Mouse (Mus musculus) MEL (cell line): ENCODE data around the gene Smap2.

ENCODE experiments used
- CTCF ChIP-seq, 3 experiments: IDR thresholded peaks in 2 of 3; conservative IDR thresholded peaks in 1 of 3; 2 replicates each; pipeline ENCODE4 v1.5.1; 2011 to 2012; ENCODE audit warnings: low read length in 3 of 3, low read depth in 2 of 3, mild to moderate bottlenecking in 2 of 3, improper control_type of control experiment in 1 of 3, inconsistent platforms in 1 of 3, mixed read lengths in 1 of 3, moderate library complexity in 1 of 3; ENCODE audit not compliant: control insufficient read depth in 1 of 3, insufficient read depth in 1 of 3, poor library complexity in 1 of 3, severe bottlenecking in 1 of 3
- ETS1 ChIP-seq: IDR thresholded peaks from 2 replicates; pipeline ENCODE4 v1.6.1; 2012; ENCODE audit warnings: low read depth, mild to moderate bottlenecking, inconsistent platforms, low read length, improper control_type of control experiment, moderate library complexity
- GATA1 ChIP-seq: IDR thresholded peaks from 2 replicates; pipeline ENCODE4 v1.6.1; 2011; ENCODE audit warnings: low read depth, low read length, improper control_type of control experiment
- MAX ChIP-seq: IDR thresholded peaks from 2 replicates; pipeline ENCODE4 v1.6.1; 2011; ENCODE audit warnings: low read length, improper control_type of control experiment
- NELFE ChIP-seq: IDR thresholded peaks from 2 replicates; pipeline ENCODE4 v1.6.1; 2011; ENCODE audit warnings: low read depth, low read length, improper control_type of control experiment
- POLR2A ChIP-seq, 2 experiments: IDR thresholded peaks; 2 replicates each; pipeline ENCODE4 v1.6.1; 2011 to 2012; ENCODE audit warnings: low read length in 2 of 2, mild to moderate bottlenecking in 2 of 2, control low read depth in 1 of 2, improper control_type of control experiment in 1 of 2, low read depth in 1 of 2, moderate library complexity in 1 of 2; ENCODE audit not compliant: control insufficient read depth in 1 of 2, insufficient read depth in 1 of 2, poor library complexity in 1 of 2
- RCOR1 ChIP-seq: IDR thresholded peaks from 2 replicates; pipeline ENCODE4 v1.6.1; 2012; ENCODE audit warnings: low read depth, mild to moderate bottlenecking, inconsistent platforms, low read length, improper control_type of control experiment
- TAL1 ChIP-seq: IDR thresholded peaks from 2 replicates; pipeline ENCODE4 v1.6.1; 2012; ENCODE audit warnings: mild to moderate bottlenecking, inconsistent platforms, low read length, moderate library complexity, mixed read lengths
- UBTF ChIP-seq: IDR thresholded peaks from 2 replicates; pipeline ENCODE4 v1.6.1; 2012; ENCODE audit warnings: low read depth, mild to moderate bottlenecking, inconsistent platforms, low read length, improper control_type of control experiment, moderate library complexity, borderline replicate concordance; ENCODE audit not compliant: insufficient read depth
- ZNF384 ChIP-seq: IDR thresholded peaks from 2 replicates; pipeline ENCODE4 v1.6.1; 2012; ENCODE audit warnings: low read depth, mild to moderate bottlenecking, inconsistent platforms, low read length, improper control_type of control experiment

DNA sequence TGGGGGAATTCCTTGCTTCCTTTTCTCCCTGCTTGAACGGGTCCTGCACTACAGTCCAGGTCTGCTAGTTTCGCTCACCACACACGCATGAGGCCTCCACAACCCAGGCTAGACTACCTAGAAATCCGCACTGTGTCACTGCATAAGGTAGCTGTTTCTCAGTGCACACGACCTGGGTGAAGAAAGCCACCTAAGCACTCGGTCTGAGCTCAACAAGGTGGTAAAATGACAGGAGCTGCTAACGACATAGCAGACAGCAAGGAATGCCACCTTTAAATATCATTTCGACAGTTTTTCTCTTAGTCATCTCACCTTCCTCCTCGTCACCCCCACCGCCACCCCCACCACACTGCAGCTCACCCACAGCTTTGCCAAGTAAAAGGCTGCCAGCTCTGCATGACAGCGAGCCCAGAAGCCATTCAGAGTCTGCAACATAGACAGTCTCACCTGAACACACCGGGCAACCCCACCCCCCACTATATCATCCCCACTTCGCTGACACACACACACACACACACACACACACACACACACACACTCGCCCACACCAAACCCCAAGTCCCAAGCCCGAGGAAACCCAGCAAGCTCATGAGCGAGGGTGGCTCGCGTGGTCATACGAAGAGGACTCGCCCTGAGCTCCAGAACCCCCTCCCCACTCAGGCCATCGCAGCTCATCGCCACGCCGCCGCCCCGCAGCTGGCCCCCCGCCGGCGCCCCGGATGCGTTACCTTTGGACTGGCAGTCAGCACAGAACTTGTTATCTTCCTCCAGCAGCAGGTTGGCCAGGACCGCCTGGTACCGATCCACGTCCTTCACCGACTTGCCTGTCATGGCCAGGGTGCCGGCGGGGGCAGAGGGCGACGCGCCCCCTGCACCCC lies 787 bp downstream of the Smap2 start:
- 0 out of 2 replicates have a peak, but pooled peaks have one; percentile 9 for TF ChIP-seq UBTF
- TF ChIP-seq ZNF384, result no peak
- no peak for TF ChIP-seq CTCF (IDR thresholded peaks at IDR 0.05 in 2 of 3, conservative IDR thresholded peaks at IDR 0.05 in 1 of 3; ENCODE audit: control insufficient read depth in 1 of 3, insufficient read depth in 1 of 3, low read depth in 2 of 3, low read length in 3 of 3, poor library complexity in 1 of 3, severe bottlenecking in 1 of 3)
- TF ChIP-seq POLR2A (IDR thresholded peaks at IDR 0.05; ENCODE audit: control insufficient read depth in 1 of 2, insufficient read depth in 1 of 2, low read depth in 1 of 2, low read length in 2 of 2, poor library complexity in 1 of 2), result no peak; a peak in 1 of 4 replicates
- TF ChIP-seq TAL1, result peak; percentile 74
- TF ChIP-seq GATA1, result no peak
- TF ChIP-seq MAX, result no peak; the same call in 1 of the 2 replicates
- peak; percentile 27; the same call in 1 of the 2 replicates for TF ChIP-seq NELFE
- no peak for TF ChIP-seq RCOR1
- TF ChIP-seq ETS1, result no peak
